8 mouse cellular contexts compared by ENCODE assay signal in genomic region chr19:6399285-6400095, GRCm38 (mm10). TPM values are rescaled to one million over a fixed set of nuclear protein-coding genes. Genes with fewer than 3 reads are reported as not detected.
DNase-seq lines count a peak whose midpoint lies in the region; ATAC-seq and TF ChIP-seq lines count a peak whose summit lies in the region.

Gene Rasgrp2, plus strand, starts transcription at chr19:6399340.

- H3K27ac ChIP-seq in intestine, embryonic 16.5 days (ENCODE audit: low read length), result peak within 1 kb of the TSS; percentile 57
- 0 out of 2 replicates have a peak within 1 kb of the TSS, but pooled peaks have one; percentile 22 for H3K27ac ChIP-seq in limb, embryonic 15.5 days
- H3K27ac ChIP-seq in midbrain, embryonic 16.5 days (ENCODE audit: low read length), result peak within 1 kb of the TSS; percentile 83
- peak within 1 kb of the TSS; percentile 99 for H3K27ac ChIP-seq in thymus, adult 2 months (ENCODE audit: control insufficient read depth, insufficient read depth, low read length)

- no peak for DNase-seq in layer of hippocampus, adult 18-20 months (ENCODE audit: low spot score in 2 of 2)
- no peak for DNase-seq in layer of hippocampus, adult 11-12 months (ENCODE audit: low spot score)
- peak; percentile 53 for DNase-seq in brain, embryonic 14.5 days (ENCODE audit: low read depth)
- peak; percentile 97 for DNase-seq in thymus, adult 2 months

- peaks cover 28% of the 10 kb centered on the region for H3K4me1 ChIP-seq in intestine, embryonic 16.5 days (ENCODE audit: control insufficient read depth, insufficient read depth, low read length)
- peaks cover 43% of the 10 kb centered on the region for H3K4me1 ChIP-seq in limb, embryonic 15.5 days
- H3K4me1 ChIP-seq in midbrain, embryonic 16.5 days (ENCODE audit: control insufficient read depth, insufficient read depth, low read length), result peaks cover 34% of the 10 kb centered on the region
- peaks cover 36% of the 10 kb centered on the region for H3K4me1 ChIP-seq in thymus, adult 2 months (replicated peaks; ENCODE audit: control insufficient read depth, insufficient read depth, low read length)

- peak within 1 kb of the TSS; percentile 72 for H3K9ac ChIP-seq in intestine, embryonic 16.5 days (ENCODE audit: low read depth, low read length)
- peak within 1 kb of the TSS; percentile 42 for H3K9ac ChIP-seq in limb, embryonic 15.5 days
- peak within 1 kb of the TSS; percentile 83 for H3K9ac ChIP-seq in midbrain, embryonic 16.5 days (ENCODE audit: low read depth, low read length)

- H3K9me3 ChIP-seq in intestine, embryonic 16.5 days (ENCODE audit: control insufficient read depth, low read length), result no peaks in the 10 kb centered on the region
- no peaks in the 10 kb centered on the region for H3K9me3 ChIP-seq in limb, embryonic 15.5 days
- H3K9me3 ChIP-seq in midbrain, embryonic 16.5 days (replicated peaks; ENCODE audit: control insufficient read depth, low read length, poor library complexity, severe bottlenecking), result no peaks in the 10 kb centered on the region

- under 1% methylated on average over 65 of the region's 87 CpGs for WGBS in intestine, embryonic 16.5 days
- WGBS in limb, embryonic 15.5 days, result under 1% methylated on average over 64 of the region's 87 CpGs
- under 1% methylated on average over 70 of the region's 87 CpGs for WGBS in midbrain, embryonic 16.5 days
- under 1% methylated on average over 79 of the region's 87 CpGs for WGBS in thymus, adult 2 months

- no peak for TF ChIP-seq CTCF in brain, embryonic 14.5 days (IDR thresholded peaks at IDR 0.05; ENCODE audit: borderline replicate concordance, extremely low read depth, insufficient read depth, insufficient read length)
- TF ChIP-seq CTCF in thymus, adult 2 months (IDR thresholded peaks at IDR 0.05; ENCODE audit: borderline replicate concordance, control insufficient read depth, extremely low read depth, insufficient read depth, low read length, poor library complexity), result peak; percentile 39; the same call in 1 of the 2 replicates

- peak; percentile 40 for ATAC-seq in granulocyte monocyte progenitor cell, adult 5-6 weeks (replicated peaks; ENCODE audit: poor library complexity, severe bottlenecking)
- ATAC-seq in intestine, embryonic 16.5 days, result peak; percentile 38; the same call in 1 of the 2 replicates
- ATAC-seq in limb, embryonic 15.5 days (ENCODE audit: insufficient number of reproducible peaks, low FRiP score, low TSS enrichment, low read depth), result no peak
- ATAC-seq in midbrain, embryonic 16.5 days, result peak; percentile 26; the same call in 1 of the 2 replicates

- H3K36me3 ChIP-seq in intestine, embryonic 16.5 days (ENCODE audit: control insufficient read depth, insufficient read depth, low read length), result no peaks in the 10 kb centered on the region
- no peaks in the 10 kb centered on the region for H3K36me3 ChIP-seq in limb, embryonic 15.5 days
- no peaks in the 10 kb centered on the region for H3K36me3 ChIP-seq in midbrain, embryonic 16.5 days (ENCODE audit: control insufficient read depth, insufficient read depth, low read length)
- 0 out of 2 replicates have a peak, but pooled peaks cover 4% of the 10 kb centered on the region for H3K36me3 ChIP-seq in thymus, adult 2 months (ENCODE audit: control insufficient read depth, insufficient read depth, low read length)

- peaks cover 25% of the 10 kb centered on the region for H3K27me3 ChIP-seq in intestine, embryonic 16.5 days (replicated peaks; ENCODE audit: control insufficient read depth, insufficient read depth, low read length)
- peaks cover 62% of the 10 kb centered on the region for H3K27me3 ChIP-seq in limb, embryonic 15.5 days
- peaks cover 2% of the 10 kb centered on the region; the same call in 1 of the 2 replicates for H3K27me3 ChIP-seq in midbrain, embryonic 16.5 days (ENCODE audit: control insufficient read depth, insufficient read depth, low read depth, low read length)
- H3K27me3 ChIP-seq in thymus, adult 2 months (ENCODE audit: control insufficient read depth, insufficient read depth, low read length), result no peaks in the 10 kb centered on the region

- peak within 1 kb of the TSS; percentile 100 for H3K4me2 ChIP-seq in intestine, embryonic 16.5 days (ENCODE audit: low read depth, low read length)
- peak within 1 kb of the TSS; percentile 100 for H3K4me2 ChIP-seq in limb, embryonic 15.5 days
- peak within 1 kb of the TSS; percentile 97 for H3K4me2 ChIP-seq in midbrain, embryonic 16.5 days (ENCODE audit: low read length)

- TF ChIP-seq POLR2A in brain, embryonic 14.5 days (IDR thresholded peaks at IDR 0.05; ENCODE audit: borderline replicate concordance, extremely low read depth, insufficient read depth, insufficient read length, poor library complexity, severe bottlenecking), result 0 out of 2 replicates have a peak, but pooled peaks have one; percentile 8
- TF ChIP-seq POLR2A in thymus, adult 2 months (IDR thresholded peaks at IDR 0.05; ENCODE audit: control insufficient read depth, extremely low read depth, insufficient read depth, low read length, poor library complexity), result peak; percentile 94

- H3K4me3 ChIP-seq in intestine, embryonic 16.5 days (ENCODE audit: low read length), result peak within 1 kb of the TSS; percentile 71
- peak within 1 kb of the TSS; percentile 60 for H3K4me3 ChIP-seq in limb, embryonic 15.5 days
- peak within 1 kb of the TSS; percentile 65 for H3K4me3 ChIP-seq in midbrain, embryonic 16.5 days (ENCODE audit: low read depth, low read length)
- peak within 1 kb of the TSS; percentile 81 for H3K4me3 ChIP-seq in thymus, adult 2 months (ENCODE audit: control insufficient read depth, insufficient read depth, low read length)

RNA-seq across cellular contexts. Expression of gene Rasgrp2, which starts in this region (rescaled TPM):
- 10 to 100 TPM; 29.4 to 32.4 TPM for total RNA-seq in layer of hippocampus, adult 18-20 months (2021)
- 46.0 and 53.1 TPM in 2 replicates for polyA plus RNA-seq in brain, embryonic 14.5 days (2012; rRNA removed)
- 279 and 345 TPM in 2 replicates for total RNA-seq in granulocyte monocyte progenitor cell, adult 5-6 weeks (2014; fragmentation: Nextera tagmentation)
- 308 and 310 TPM in 2 replicates for total RNA-seq in granulocyte monocyte progenitor cell, adult 5-6 weeks (2017)
- 41.8 and 47.0 TPM in 2 replicates for polyA plus RNA-seq in intestine, embryonic 16.5 days (2015; fragmentation: Nextera tagmentation; extraction: Ambion mirVana)
- 35.8 and 38.8 TPM in 2 replicates for polyA plus RNA-seq in limb, embryonic 15.5 days (2015; fragmentation: Nextera tagmentation; extraction: Ambion mirVana)
- polyA plus RNA-seq in midbrain, embryonic 16.5 days (2015; fragmentation: Nextera tagmentation; extraction: Ambion mirVana), result 91.4 and 139 TPM in 2 replicates
- polyA plus RNA-seq in thymus, adult 2 months (2012; rRNA removed), result 558 and 561 TPM in 2 replicates

Comparison
In these comparisons a context has a peak if more than half of its experiments do, and no peak if none do; other contexts are left out.
1. RNA of gene Rasgrp2 (total RNA-seq): 279 to 345 TPM in granulocyte monocyte progenitor cell, adult 5-6 weeks; 29.4 to 32.4 TPM in layer of hippocampus, adult 18-20 months; every median in the first group is over 4 times any median in the second.
2. DNase-seq: peak in brain, embryonic 14.5 days (single experiment) and thymus, adult 2 months (single experiment); none in layer of hippocampus, adult 18-20 months (0 of 2) and layer of hippocampus, adult 11-12 months (single experiment).
3. H3K27ac ChIP-seq: peak in every context shown above with its lines; median percentile 99 in thymus, adult 2 months; 83 in midbrain, embryonic 16.5 days; 57 in intestine, embryonic 16.5 days; 22 in limb, embryonic 15.5 days.
4. Peak in every context shown above with its lines, with median percentiles within 50 percentile points of each other: H3K4me2 ChIP-seq, H3K4me3 ChIP-seq and H3K9ac ChIP-seq.